Mouse (Mus musculus) c-Kit-negative CD71-positive TER-119-positive erythroid progenitor cells, embryonic 14.5 days (primary cell): Measurements from ENCODE around the gene Samd10.

ENCODE experiments used
- DNase-seq: peaks from one replicate; pipeline ENCODE4 v3.0.0-alpha.2; 2013; ENCODE audit warnings: low read depth, low spot score

The Samd10 gene

DNA sequence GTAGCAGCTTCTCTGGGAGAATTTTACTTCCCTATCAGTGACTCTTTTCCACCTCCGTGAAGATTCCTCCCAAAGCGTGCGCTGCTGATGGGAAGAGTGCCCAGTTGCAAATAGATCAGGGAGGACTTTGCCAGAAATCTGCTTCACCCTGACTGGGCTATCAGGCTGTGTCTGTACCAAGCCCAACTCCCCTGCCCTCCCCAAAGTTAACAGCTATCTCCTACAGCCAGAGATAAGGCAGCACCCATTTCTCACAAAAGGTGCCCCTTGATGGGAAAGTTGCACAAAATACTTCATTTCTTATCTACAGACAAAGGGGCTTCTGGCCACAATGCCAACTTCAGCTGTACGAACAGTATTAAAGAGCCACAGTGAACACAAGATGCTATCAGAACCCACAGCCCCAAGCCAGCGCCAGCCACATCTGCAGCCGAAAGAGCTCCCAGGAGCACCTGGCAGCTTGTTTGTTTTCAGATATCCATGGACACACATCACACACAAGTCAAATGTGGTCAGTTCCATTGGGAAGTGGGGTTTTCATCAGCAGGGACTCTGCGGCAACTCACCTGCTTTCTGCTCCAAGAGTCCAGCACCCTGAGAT, 20.9 kb downstream of the Samd10 start:
- DNase-seq = no peak

GRCm38 (mm10) chr2:181577126-181577525, 21.9 kb downstream of the Samd10 start:
- DNase-seq = no peak

- DNase-seq = no peak
Observed at GRCm38 (mm10) chr2:181576613-181577012, 22.4 kb downstream of the Samd10 start.

DNA sequence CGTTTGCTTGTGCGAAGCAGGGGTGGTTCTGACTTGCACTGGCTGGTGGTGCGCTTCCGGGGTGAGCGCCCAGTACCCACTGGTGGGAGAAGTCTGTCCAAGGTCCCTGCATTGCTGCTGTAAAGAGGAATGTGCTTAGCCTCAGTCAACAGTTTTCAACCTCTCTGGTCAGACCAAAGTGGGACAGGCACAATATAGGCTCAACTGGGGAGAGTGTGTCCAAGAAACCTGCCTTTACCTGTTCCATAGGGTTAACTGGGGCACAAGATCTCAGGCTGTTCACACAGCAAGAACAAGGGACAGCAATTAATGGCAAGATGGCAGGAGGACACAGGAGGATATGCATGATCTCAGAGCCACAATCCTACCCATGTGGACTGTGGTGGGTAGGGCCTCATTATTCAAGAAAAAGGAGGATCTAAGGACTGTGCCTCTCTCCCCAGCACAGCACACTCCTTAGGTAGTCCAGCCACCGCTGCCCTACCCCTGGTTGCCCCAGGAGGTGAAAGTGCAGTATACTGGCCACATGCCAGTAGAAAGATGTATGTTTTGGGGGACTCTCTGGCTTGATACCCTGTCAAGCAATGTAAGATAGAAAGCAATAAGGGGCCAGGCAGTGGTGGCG, 24.0 kb downstream of the Samd10 start:
- DNase-seq = no peak

DNA sequence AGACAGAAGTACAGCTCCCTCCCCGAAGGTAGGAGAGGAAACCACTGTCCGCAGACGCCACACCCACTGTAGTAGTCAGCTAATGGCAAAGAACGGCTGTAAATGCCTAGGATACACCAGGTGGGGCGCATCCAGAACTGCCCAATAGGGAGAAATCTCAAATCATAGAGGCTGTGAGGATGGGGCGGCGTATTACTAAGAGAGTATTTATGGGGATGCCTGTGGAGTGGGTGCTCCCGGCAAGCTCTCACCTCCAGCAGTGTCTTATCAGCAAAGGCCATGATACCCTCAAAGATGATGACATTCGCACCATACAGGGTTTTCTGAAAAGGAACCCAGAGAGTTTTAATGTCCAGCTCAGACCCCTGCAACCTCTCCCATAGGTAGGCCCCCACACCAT, 25.1 kb downstream of the Samd10 start:
- no peak for DNase-seq

DNA sequence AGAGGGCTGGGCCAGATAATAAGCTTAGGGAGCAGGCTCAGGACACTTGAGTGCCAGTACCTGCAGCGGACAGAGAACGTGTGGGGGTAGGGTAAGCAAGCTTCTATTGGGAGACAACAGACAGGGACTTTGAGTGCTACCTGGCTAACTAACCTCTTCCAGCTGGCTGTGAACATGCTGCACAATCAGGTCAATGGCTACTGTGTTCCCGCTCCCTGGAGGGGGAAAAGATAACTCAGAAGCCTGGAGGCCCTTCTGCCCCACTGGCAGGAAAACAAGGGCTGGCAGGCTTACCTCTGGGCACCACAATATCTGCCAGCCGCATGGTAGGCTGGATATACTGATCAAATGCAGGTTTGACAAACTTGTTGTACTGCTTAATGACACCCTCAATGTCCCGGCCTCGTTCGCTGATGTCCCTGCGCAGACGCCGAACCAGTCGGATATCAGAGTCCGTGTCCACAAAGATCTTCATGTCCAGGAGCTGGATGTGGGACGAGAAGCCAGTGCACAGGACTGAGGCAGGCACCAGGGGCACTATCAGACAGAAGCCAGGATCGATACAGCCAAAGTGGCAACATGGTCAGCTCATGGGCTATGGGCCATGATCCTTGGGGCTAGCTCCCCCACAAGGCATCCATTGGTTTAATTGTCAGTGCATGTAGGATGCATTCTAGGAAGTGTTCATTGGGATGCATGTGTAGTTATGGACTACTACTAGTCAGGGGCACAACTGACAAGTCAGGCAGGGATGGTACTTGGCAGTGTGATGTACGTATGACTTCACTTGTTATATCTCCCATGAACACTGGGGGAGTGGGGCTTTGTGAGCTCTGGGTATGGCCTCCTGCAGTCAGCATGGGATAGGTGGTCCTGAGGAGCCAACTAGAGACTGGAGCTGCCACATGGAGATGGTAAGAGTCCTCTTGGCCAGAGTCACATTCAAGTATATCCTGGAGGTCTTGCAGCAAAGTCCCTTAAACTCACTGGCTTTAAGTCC, 25.8 kb downstream of the Samd10 start:
- no peak for DNase-seq

- DNase-seq = no peak
Observed at GRCm38 (mm10) chr2:181571941-181572670, 26.9 kb downstream of the Samd10 start.

- no peak for DNase-seq
Observed at GRCm38 (mm10) chr2:181570921-181571595, 28.0 kb downstream of the Samd10 start.

- DNase-seq = no peak
Observed at GRCm38 (mm10) chr2:181570375-181570774, 28.6 kb downstream of the Samd10 start.

DNA sequence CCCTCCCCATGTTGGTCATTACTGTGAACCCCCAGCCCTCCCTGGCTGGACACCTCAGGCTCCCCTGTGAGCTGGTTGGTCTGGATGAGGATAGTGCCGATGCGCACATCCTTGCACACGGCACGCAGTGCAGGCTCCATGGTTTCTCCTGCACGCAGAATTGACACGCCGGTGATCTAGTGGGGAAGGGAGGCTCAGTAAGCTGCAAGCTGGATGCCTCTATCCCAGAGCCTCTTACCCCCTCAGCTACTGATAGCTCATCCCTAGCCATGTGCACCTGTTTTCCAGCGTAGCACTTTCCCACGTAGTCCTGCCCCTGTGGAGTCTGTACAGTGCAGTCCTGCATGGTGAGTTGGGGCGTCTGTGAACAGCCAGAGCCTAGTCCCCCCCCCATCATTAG, 29.2 kb downstream of the Samd10 start:
- DNase-seq = no peak

- DNase-seq = peak; percentile 50
Observed at GRCm38 (mm10) chr2:181568272-181569008, 30.6 kb downstream of the Samd10 start.

- DNase-seq = no peak
Observed at GRCm38 (mm10) chr2:181567338-181567737, 31.7 kb downstream of the Samd10 start.

GRCm38 (mm10) chr2:181553772-181554171, 45.2 kb downstream of the Samd10 start:
- DNase-seq = no peak

DNA sequence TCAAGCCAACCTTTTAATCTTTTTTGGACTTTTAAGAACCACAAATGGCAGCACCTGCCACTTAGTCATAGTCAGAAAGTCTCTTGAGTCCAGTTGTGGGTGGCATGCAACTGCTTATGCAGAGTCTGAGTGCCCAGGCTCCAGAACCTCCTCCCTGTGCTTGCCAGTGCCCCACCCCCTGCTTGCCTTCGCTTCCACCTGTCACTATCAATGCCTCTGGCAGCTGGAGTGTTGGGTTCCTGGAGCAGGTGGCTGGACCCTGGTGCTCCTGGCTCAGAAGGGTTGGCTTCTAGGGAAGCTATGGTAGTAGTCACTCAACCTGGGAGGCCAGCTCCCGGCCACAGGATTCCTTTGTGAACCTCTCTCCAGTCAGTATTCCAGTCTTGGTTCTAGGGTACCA, 48.8 kb downstream of the Samd10 start:
- no peak for DNase-seq

GRCm38 (mm10) chr2:181548682-181549081, 50.3 kb downstream of the Samd10 start:
- DNase-seq = no peak

GRCm38 (mm10) chr2:181548227-181548626, 50.8 kb downstream of the Samd10 start:
- no peak for DNase-seq

DNA sequence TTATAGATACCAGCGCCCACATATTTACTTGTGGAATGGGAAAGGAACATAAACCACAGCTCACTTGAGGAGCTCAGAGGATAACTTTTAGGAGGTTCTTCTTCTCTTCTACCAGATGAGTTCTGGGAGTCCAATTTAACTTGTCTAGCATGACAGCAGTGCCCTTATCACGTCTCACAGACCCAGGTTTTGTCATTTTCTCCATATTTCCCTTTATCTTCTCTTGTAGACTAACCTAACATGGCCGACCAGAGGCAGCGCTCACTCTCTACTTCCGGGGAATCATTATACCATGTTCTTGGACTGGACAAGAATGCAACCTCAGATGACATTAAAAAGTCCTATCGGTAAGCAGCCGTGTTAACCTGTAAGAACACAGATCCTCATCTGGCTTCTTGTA, 52.9 kb downstream of the Samd10 start:
- no peak for DNase-seq
